Mouse (Mus musculus): ENCODE measurements around the gene Tmem94. TPM values are rescaled to one million over a fixed set of nuclear protein-coding genes. Genes with fewer than 3 reads are reported as not detected.

The Tmem94 gene
- 18.0 and 21.7 TPM in 2 replicates for polyA plus RNA-seq (2012; ENCODE audit: insufficient read depth, insufficient read length, missing spikeins)

- Histone ChIP-seq H3K27ac (ENCODE audit: insufficient read depth, low read depth, low read length) (peak within 1 kb of the TSS; percentile 33), H3K4me3 (ENCODE audit: insufficient read depth, low read length) (peak within 1 kb of the TSS; percentile 78), H3K4me1 (ENCODE audit: control insufficient read depth, insufficient read depth, low read length) (peaks cover 17% of the 10 kb centered on the region)
- no peak for TF ChIP-seq POLR2A (IDR thresholded peaks at IDR 0.05; ENCODE audit: borderline replicate concordance, low read depth, low read length)
- TF ChIP-seq CTCF (IDR thresholded peaks at IDR 0.05; ENCODE audit: low read depth, low read length), result no peak
Observed at GRCm38 (mm10) chr11:115765103-115765606, at the start of gene Tmem94. Gene Tmem94, plus strand, starts transcription at chr11:115765433.

- Histone ChIP-seq H3K4me1 (ENCODE audit: control insufficient read depth, insufficient read depth, low read length) (peaks cover 14% of the 10 kb centered on the region), H3K27ac (ENCODE audit: insufficient read depth, low read depth, low read length) (no peak overlapping the region), H3K4me3 (ENCODE audit: insufficient read depth, low read length) (no peak overlapping the region)
- TF ChIP-seq CTCF (IDR thresholded peaks at IDR 0.05; ENCODE audit: low read depth, low read length), result no peak
- no peak for TF ChIP-seq POLR2A (IDR thresholded peaks at IDR 0.05; ENCODE audit: borderline replicate concordance, low read depth, low read length)
Observed at GRCm38 (mm10) chr11:115716410-115717338, 48.6 kb upstream of the Tmem94 start.

GRCm38 (mm10) chr11:115717660-115718390, 47.4 kb upstream of the Tmem94 start:
- H3K4me1 ChIP-seq (ENCODE audit: control insufficient read depth, insufficient read depth, low read length), result peaks cover 12% of the 10 kb centered on the region
- peak; percentile 57; the same call in 1 of the 2 replicates for TF ChIP-seq CTCF (IDR thresholded peaks at IDR 0.05; ENCODE audit: low read depth, low read length)
- no peak for TF ChIP-seq POLR2A (IDR thresholded peaks at IDR 0.05; ENCODE audit: borderline replicate concordance, low read depth, low read length)
- H3K27ac ChIP-seq (ENCODE audit: insufficient read depth, low read depth, low read length), result no peak overlapping the region
- no peak overlapping the region for H3K4me3 ChIP-seq (ENCODE audit: insufficient read depth, low read length)

GRCm38 (mm10) chr11:115722638-115723037, 42.6 kb upstream of the Tmem94 start:
- TF ChIP-seq CTCF (IDR thresholded peaks at IDR 0.05; ENCODE audit: low read depth, low read length) (peak; percentile 95), POLR2A (IDR thresholded peaks at IDR 0.05; ENCODE audit: borderline replicate concordance, low read depth, low read length) (no peak)
- H3K4me3 ChIP-seq (ENCODE audit: insufficient read depth, low read length), result no peak overlapping the region
- H3K27ac ChIP-seq (ENCODE audit: insufficient read depth, low read depth, low read length), result no peak overlapping the region
- H3K4me1 ChIP-seq (ENCODE audit: control insufficient read depth, insufficient read depth, low read length), result peaks cover 3% of the 10 kb centered on the region; the same call in 1 of the 2 replicates

- TF ChIP-seq CTCF (IDR thresholded peaks at IDR 0.05; ENCODE audit: low read depth, low read length) (no peak), POLR2A (IDR thresholded peaks at IDR 0.05; ENCODE audit: borderline replicate concordance, low read depth, low read length) (no peak)
- Histone ChIP-seq H3K4me1 (ENCODE audit: control insufficient read depth, insufficient read depth, low read length) (no peaks in the 10 kb centered on the region), H3K27ac (ENCODE audit: insufficient read depth, low read depth, low read length) (no peak overlapping the region), H3K4me3 (ENCODE audit: insufficient read depth, low read length) (no peak overlapping the region)
Observed at GRCm38 (mm10) chr11:115723231-115723630, 42.0 kb upstream of the Tmem94 start.

- Histone ChIP-seq H3K4me3 (ENCODE audit: insufficient read depth, low read length) (no peak overlapping the region), H3K27ac (ENCODE audit: insufficient read depth, low read depth, low read length) (no peak overlapping the region), H3K4me1 (ENCODE audit: control insufficient read depth, insufficient read depth, low read length) (no peaks in the 10 kb centered on the region)
- no peak for TF ChIP-seq POLR2A (IDR thresholded peaks at IDR 0.05; ENCODE audit: borderline replicate concordance, low read depth, low read length)
- no peak for TF ChIP-seq CTCF (IDR thresholded peaks at IDR 0.05; ENCODE audit: low read depth, low read length)
Observed at GRCm38 (mm10) chr11:115734041-115734686, 31.1 kb upstream of the Tmem94 start.

- Histone ChIP-seq H3K27ac (ENCODE audit: insufficient read depth, low read depth, low read length) (no peak overlapping the region), H3K4me3 (ENCODE audit: insufficient read depth, low read length) (no peak overlapping the region)
- TF ChIP-seq POLR2A (IDR thresholded peaks at IDR 0.05; ENCODE audit: borderline replicate concordance, low read depth, low read length) (no peak), CTCF (IDR thresholded peaks at IDR 0.05; ENCODE audit: low read depth, low read length) (no peak)
Observed at GRCm38 (mm10) chr11:115737608-115738208, 27.5 kb upstream of the Tmem94 start.

GRCm38 (mm10) chr11:115738275-115738885, 26.9 kb upstream of the Tmem94 start:
- no peak for TF ChIP-seq POLR2A (IDR thresholded peaks at IDR 0.05; ENCODE audit: borderline replicate concordance, low read depth, low read length)
- no peak for TF ChIP-seq CTCF (IDR thresholded peaks at IDR 0.05; ENCODE audit: low read depth, low read length)
- Histone ChIP-seq H3K27ac (ENCODE audit: insufficient read depth, low read depth, low read length) (no peak overlapping the region), H3K4me3 (ENCODE audit: insufficient read depth, low read length) (no peak overlapping the region), H3K4me1 (ENCODE audit: control insufficient read depth, insufficient read depth, low read length) (peaks cover 9% of the 10 kb centered on the region)

More at GRCm38 (mm10) chr11:115737608-115738208, 27.5 kb upstream of the Tmem94 start:
- peaks cover 4% of the 10 kb centered on the region for H3K4me1 ChIP-seq (ENCODE audit: control insufficient read depth, insufficient read depth, low read length)

Measured in bone marrow macrophage, adult 2 months (primary cell).